Mouse (Mus musculus): Measurements from ENCODE around the gene Lsp1.
A peak's percentile ranks its signal among the peaks of the same experiment; 100 is the strongest.

Lsp1 gene

DNA sequence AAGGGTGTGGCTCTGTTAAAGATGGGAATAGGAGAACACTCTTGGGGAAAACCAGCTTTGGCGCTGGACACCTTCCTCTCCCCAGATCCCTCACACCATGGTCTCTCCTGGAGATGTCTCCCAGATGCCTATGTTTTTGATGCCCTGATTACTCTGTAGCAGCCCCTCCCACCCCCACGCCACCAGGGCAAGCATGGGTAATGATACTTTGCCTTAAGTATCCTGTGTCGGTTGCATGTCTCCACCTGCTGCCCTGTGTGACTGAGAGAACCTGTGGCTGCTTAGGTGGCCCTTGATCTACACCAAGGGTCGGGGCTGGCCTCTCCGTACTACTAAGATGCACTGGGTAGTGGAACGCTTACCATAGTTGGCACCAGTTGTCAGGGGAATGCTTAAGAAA lies 17.4 kb downstream of the Lsp1 start:
- DNase-seq: no peak

DNA sequence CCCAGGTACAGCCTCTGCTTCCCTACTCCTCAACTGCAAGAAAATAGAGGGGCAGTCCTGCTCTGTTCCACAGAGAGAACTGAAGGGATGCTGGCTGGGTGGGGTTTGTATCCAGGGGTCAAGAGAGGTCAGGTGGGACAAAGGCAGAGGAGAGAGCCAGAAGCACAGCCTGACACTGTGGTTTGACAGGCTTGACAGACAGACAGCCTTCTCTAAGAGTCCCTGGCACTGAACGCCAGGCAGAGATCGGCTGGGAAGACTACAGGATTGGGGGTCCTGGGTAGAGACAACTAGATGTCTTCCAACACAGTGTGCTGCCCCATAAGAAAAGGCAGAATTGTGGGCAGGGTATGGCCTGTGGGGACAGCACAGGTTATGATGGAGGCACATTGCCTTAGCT lies 18.0 kb downstream of the Lsp1 start:
- DNase-seq: no peak

DNA sequence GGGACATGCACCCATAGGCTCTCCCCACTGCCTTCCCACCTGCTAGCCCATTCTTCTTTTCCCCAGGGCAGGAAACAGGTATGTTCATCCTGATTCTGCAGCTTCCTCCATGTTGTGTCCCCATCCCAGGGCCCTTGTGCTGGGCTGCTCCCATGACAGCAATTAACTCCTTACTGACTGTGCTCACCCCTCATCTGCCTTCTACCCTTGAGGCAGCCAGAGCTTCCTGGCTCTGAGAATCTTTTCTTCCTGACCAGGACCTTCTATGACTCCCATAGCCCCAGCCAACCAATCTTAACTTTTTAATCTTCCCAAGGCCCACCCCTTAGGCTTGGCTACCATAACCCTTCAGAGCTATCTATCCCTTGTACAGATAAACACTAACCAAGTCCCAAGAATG lies 18.7 kb downstream of the Lsp1 start:
- no peak for DNase-seq

DNA sequence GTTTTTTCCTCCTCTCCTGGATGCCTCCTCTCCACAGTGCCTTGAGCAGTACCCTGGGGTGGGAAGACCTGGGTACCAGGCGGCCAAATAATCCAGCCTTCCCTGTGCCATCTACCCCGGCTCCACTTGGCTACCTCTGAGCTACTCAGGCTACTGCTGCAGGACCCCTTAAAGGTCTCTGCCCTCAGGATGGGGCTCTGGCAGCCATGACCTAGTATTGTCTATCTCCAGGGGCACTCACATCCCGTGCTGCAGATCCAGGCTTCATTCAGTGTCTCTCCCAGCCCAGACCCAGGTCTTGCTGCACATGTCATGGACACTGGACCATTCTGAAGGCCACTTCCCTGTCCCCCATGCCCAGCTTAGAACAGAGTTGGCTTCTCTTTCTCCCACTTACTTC lies 19.3 kb downstream of the Lsp1 start:
- DNase-seq: no peak

DNA sequence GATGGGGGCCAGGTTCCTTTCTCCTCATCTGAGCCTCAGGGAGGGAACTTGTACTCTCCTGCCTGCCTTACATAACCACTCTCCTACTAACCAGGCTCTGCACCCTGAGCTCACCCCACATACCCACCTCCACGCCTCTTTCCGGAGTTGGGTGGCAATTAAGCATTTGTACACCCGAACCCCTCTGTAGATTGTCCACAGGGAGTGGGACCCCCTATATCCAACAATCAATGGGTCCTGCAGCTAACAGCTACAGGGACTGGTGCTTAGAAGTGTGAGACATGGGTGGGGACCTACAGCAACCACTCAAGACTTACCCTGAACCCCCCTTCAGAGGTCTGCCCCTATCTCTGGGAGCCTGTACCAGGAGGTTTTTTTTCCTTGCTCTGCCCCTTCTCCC lies 20.1 kb downstream of the Lsp1 start:
- no peak for DNase-seq

DNA sequence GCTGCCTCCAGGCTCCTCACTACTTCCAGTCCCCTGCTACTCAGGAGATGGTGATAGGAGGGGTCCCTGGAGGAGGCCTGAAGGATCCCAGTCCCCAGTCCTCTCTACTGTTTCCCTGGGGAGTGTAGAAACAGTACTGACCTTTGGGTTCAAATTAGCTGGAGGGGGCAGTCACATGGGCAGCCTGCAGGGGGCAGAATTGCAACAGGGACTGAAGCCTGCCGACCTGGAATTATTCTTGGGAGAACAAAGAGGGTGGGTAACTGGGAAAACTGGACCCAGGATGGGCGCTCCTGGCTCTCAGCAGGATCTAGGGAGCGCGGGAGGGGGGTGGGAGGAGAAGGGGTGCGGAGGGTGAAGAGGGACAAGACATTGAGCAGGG lies 20.6 kb downstream of the Lsp1 start:
- peak; percentile 48 for DNase-seq

DNA sequence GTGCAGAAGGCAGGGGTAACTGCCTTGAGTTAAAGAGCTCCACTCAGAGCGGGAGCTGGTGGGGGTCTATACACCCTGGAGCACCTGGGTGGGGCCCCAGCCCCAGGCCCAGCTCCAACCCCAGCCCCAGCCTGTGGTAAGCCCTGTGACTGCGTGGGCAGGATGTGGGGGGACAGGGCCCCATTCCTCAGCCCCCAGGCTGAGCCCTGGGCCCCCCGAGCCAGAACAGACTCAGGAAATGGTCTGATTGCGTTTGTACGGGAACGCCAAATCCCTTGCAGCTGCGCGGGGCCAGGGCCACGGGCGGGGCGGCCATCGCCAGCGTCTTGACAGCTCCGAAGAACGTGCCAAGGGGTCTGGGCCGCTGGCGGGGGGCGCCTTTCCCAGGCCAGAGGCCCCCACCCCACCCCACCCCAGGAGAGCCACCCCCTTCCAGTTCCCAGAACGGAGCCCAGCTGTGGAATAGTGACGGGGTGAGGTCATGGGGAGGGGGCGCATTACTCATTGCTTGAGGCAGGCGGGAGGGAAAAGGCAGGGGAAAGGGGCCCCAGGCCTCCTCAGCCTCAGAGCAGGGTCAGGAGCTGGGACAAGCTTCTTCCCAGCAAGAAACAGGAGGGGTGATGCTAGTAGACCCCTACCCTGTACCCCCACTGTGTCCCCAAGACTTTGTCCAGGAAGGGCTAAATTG lies 21.1 kb downstream of the Lsp1 start:
- DNase-seq: peak; percentile 29

DNA sequence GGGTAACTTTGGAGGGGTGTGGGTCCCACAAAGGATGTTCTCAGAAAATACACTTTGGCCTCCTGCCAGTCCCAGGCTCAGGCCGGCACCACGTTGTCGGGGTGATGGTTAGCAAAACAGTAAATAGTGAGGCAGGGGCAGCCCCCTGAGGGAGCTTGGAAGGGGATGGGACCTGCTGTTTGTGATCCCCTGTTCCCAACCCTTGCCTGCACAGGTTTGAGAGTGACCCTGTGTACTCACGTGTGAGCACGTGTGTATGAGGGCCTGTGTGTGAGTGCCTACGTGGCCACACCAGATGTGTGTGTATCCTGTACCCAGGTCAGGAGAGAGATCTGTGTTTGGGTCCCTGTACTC lies 21.6 kb downstream of the Lsp1 start:
- DNase-seq: peak; percentile 34

DNA sequence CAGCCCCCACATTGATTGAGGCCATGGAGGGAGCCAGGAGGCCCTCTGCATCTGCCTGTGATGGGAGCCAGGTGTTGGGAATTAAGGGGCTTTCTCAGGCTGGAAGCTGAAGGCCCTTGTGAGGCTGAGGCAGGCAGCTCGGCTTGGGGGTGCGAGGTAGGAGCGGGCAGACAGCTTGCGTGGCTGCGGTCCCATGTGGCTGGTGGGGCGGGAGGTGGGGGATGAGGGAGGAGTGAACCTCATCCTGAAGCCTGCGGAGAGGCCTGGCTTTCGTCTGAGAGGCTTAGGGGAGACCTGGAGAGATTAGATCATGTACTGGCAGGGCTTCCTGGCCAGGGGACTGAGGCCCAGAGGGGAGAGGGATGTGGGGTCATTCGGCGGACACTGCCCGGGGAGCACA lies 22.5 kb downstream of the Lsp1 start:
- DNase-seq: no peak

DNA sequence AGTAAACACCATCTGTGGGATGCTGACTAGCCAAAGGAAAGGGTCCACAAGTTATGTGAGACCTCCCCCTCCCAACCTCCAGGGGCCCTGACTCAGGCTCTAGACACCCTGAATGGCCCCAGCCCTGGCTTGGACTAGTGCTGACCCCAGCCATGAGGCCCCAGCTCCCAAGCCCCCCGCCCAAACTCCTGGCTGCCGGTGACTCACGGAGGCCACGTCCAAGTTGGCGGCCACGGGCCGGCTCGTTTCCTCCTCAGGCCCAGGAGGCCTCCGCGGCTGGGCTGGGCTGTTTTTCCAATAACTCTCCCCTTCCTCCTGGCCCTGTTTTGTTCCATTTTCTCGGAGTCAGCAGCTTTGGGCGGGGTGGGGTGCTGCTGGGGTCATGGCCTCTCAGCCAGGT lies 24.2 kb downstream of the Lsp1 start:
- no peak for DNase-seq

DNA sequence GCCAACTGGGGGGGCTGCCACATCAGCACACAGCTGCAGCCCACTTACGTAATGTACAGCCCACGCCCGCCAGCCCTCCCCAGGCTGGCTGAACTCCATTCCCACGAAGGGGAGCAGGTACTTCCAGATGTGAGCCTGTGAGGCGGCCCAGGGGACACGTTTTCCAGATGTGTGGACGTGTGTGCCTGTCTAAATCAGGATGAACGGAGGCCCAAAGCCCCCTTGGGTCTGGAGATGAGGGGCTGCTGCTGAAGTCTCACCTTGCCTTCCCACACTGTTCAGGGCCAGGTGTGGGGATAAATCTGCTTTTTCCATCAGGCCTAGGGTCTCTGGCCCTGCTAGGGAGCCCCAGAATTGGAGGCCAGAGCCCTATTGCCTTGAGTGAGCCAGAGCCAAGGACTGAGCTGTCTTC lies 26.1 kb downstream of the Lsp1 start:
- no peak for DNase-seq

DNA sequence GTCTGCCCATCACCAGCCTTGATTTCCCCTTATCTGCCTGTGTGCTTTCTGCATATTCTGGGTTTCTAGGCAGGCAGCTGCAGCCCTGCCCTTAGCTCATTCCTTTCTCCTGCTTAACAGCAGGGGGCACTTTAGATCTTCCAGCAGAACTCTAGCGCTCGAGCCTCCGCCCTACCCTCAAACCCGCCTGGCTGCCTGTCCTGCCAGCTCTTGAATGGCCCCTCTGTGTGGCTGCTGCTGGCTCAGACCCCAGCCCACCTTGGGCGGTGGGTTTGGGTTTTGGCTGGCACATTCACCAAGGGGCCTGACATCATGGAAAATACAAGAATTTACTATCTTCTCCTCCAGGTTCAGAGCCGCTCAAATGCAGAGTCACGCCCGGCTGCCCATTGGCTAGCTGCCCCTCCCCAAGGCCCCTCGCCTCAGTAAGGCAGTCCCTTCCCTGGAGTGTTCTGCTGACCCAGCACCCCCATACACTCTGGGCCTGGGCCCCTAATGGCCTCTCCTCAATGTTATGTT lies 26.8 kb downstream of the Lsp1 start:
- peak; percentile 46 for DNase-seq

DNA sequence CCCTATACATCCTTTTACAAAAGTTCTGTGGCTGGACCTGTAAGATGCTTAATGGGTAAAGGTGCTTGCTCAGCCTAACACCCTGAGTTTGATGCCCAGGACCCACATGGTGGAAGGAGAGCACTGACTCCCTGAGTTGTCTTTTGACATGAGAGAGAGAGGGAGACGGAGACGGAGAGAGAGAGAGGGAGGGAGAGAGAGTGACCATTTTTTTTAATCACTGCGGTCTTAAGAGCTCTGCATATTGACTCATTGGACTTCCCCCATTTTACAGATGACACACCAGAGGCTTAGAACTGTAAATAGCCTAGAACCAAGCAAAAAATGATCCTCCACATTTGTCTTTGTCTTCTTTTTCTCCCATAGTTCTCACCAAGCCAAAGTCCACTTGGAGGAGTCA lies 27.4 kb downstream of the Lsp1 start:
- DNase-seq: no peak

DNA sequence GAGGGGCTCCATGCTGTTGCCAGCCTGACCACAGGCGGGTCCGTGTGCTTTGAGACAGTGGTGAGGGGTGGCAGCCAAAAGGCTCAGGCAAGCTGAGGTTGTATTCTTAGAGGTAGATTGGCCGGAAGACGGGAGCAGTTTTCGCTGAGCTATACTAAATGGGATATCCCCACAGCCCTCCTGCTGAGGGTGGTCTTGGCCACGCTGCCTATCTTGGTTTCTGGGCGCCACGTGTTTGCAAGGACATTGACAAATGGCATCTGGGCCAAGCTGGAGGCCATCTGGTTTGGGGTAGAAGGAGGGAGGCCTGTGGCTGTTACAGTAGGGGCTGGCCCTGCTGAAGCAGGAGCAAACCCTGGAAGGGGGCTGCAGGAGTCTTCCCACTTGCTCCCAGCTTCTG lies 32.9 kb downstream of the Lsp1 start:
- no peak for DNase-seq

DNA sequence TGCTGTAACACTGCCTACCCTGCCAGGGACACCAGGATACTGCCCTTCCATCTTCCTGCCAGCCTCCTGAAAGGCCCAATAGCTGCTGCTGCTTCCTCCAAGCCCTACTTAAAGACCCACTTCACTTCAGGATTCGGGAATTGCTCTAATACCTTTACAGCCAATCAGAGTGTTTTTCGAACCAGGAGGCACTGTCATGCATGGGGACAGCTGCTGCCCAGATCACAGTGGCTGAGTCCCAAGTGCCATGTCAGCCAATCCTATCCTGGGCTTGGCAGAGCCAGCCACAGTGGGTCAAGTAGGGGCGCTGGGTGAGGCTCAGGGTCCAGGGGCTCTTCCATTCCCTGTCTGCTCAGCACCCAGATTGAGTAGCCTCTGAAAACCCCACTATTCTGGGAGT lies 35.5 kb downstream of the Lsp1 start:
- no peak for DNase-seq

DNA sequence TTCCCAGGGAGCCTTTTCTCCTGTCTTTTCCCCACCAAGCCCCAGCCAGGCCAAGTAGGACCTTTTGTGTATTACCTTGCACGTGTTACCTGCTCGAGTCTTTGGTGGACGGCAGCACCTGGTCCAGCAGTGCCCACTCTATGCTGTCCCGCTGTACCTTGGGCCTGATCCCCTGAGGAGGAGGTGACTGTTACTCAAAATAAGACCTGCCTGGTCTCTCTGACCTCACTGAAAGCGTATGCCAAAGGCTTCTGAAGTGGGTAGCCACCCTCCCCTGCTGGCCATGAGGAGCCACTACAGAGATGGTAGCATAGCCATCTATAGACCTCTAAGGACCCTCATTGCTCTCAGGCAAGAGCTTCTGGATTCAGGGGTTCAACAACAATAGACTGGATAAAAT lies 36.2 kb downstream of the Lsp1 start:
- no peak for DNase-seq

DNA sequence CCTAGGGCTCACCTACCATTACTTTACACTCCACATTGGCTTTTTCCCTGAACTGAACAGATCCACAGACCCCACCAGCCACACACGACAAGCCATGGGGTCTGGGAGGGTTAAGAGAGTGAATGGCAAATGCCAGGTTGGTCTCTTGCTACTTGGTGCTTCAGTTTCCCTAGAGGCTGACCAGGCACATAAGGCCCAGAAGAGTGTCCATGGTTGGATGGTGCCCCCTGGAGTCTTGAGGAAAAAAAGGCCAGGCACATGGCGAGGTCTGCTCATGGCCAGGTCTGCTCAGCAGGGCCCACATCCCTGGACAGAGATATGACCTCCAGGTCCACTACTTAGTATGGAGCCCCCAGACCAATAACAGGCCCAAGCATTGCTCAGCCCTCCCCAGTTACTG lies 37.2 kb downstream of the Lsp1 start:
- no peak for DNase-seq

DNA sequence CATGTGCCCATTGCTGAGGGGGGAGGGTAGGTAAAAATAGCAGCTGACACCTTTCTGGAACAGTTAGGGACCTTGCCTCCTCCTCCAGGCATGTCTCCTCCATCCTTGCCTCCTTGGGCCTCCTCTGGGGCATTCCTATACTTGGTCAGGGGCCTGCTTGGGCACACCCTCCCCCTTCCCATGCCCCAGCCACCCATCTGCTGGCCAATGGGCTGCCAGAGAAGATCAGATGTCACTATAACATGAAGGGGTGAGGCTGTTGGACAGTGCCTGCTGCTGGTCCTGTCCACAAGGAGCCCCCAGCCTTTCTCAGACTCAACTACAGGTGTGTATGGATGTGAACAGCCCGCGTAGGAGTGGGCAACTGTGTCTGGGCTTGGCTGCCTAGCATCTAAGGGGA lies 38.0 kb downstream of the Lsp1 start, which contains the start of gene Tnnt3:
Gene Tnnt3 (plus strand): TSS at position 262 of the 400 bp plus-strand sequence.
- DNase-seq: no peak

DNA sequence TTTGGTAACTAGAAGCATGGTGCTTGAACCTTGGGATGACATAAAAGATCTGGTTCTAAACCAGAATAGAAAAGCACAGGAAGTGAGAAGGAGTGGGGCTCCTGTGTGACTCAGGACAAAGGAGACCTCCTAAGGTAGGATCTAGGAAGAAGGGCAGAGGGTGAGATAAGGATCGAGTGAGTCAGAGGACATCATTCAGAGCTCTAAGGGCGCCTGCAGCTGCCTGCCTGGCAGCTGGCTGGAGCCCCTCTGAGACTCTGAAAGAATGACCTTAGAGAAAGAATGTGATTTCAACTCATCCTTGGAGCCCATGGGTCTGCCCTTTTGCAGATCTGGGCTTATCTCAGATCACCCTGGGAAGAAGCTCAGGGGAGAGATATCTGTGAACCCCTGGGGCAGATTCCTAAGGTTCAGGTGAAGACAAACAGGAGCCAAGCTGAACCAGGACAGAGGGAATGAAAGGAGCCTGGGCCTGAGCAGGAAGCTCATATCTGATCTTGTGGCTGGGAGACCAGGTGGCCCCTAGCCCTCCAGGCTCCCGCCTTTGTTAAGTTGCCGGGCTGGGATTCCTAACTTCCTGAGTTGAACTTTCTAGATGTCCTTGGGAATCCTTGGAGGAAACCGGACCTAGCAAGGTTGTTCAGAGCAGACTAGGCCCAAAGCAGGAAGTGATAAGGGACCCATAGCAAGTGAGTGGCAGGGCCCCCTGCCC lies 38.6 kb downstream of the Lsp1 start:
- no peak for DNase-seq

DNA sequence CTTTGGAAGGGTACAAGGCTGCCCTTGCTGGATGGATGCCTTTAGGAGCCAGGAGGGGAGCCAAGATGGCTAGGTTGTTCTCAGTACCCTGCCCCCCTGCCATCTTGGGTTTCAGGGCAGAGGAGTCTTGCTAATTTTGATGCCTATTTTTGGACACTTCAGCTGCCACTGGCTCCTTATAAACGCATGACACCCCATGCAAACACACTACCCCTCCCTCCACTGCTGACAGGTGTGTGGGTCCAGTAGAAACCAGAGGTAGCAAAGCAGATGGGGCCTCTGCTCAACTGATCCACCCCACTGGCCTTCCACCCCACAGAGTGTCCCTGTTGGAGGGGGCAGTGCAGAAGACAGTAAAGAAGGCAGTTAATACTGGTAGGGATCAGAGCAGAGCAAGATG lies 39.4 kb downstream of the Lsp1 start:
- DNase-seq: no peak

DNA sequence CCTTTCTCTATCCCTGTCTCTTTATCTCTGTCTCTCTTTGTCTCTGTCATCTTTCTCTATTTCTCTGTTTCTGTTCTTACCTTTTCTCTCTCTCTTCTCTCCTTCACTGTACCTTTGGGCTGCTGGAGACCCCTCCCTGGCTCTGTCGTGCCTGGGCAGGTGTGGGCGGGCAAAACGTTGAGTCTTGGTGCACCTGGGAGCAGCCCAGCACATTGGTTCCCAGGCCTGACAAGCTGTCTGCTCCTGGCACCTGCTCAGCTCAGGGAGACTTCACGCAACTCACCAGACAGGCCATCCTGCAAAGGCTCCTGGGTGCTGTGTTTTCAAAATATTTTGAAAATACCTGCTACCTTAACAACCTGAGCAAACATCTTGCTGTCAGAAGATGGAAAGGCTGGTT lies 42.6 kb downstream of the Lsp1 start:
- no peak for DNase-seq

DNA sequence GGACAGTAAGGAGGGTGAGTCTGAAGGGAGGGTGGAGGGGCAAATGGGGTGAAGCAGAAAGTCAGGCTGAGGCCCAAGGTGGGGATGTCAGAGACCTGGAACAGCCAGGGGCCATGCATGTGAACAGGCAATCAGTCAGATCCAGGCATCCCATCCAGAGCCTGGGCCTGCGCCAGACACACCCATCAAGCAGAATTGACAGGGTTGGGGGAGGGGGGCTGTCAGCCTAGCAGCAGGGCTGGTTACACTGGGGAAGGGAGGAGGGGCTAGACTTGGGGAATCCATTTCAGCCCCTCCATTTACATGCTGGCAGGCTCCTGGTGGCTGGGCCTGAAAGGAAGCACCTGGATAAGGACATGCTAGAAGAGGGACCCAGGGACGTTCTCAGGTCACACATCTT lies 45.3 kb downstream of the Lsp1 start:
- no peak for DNase-seq

DNA sequence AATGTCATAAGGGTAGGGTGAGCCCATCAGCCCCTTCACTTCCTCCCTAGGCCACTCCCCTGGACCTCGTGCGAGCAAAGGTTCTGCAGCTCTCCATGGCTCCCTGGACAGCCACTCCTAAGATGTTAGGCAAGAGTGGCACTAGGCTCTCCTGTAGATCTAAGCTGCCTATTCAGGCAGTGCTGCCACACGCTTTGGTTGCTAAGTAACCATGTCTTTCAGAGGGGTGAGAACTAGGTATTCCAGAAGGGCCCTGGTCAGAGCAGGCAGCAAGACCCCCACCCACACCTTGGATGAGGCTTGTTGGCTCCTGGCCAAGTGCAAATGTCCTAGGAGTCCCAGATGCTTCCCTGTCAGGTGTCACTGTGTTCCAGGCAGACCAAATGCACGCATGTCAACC lies 45.9 kb downstream of the Lsp1 start:
- no peak for DNase-seq

DNA sequence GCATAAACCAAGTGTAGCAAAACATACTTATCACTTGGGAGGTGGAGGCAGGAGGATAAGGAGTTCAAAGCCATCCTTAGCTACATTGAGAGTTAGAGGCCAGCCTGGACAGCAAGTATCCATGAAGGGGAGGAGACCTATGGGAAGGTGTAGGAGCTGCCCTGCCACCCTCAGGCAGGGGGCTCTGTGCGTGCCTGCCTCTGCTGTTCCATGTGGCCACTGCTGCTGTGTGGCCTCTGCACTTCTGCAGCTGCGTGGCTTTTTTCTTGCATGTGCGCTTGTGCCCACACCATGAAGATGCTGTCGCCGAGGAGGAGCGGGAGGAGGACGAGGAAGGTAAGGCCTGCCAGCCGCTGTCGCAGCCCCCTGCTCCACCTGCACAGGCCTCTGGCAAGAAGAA lies 46.8 kb downstream of the Lsp1 start:
- DNase-seq: no peak

DNA sequence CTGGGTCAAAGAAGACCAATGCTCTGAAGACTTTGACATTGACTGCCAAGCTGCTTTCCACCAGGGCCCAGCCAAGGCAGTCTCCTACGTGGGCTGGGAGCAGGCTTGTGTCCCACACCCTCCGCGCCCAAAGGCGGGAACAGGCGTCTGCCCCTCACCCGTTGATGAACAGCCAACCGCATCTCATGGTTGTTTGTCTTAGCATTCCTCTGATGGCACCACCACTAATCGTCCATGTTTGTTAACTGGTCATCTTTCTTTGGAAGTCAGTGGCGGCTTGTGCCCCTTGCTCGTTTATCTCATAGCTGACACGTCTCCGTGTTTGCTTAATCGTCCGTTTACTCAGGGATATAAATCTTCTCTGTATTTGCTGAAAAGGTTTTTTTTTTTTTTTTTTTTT lies 48.9 kb downstream of the Lsp1 start:
- no peak for DNase-seq
